Mouse (Mus musculus) urinary bladder, adult 18-20 months (tissue): ENCODE results near the gene Anp32e.
"Not testable (repeated sequence)": the region's sequence is repeated elsewhere in the genome, so short reads cannot be mapped to it uniquely, and the experiment has no call there.

Experiments used
- DNase-seq, 2 experiments: peaks; one replicate each; pipeline ENCODE4 v3.0.0; 2022; ENCODE audit warnings: low spot score in 2 of 2, mixed read lengths in 2 of 2

Anp32e gene

DNA sequence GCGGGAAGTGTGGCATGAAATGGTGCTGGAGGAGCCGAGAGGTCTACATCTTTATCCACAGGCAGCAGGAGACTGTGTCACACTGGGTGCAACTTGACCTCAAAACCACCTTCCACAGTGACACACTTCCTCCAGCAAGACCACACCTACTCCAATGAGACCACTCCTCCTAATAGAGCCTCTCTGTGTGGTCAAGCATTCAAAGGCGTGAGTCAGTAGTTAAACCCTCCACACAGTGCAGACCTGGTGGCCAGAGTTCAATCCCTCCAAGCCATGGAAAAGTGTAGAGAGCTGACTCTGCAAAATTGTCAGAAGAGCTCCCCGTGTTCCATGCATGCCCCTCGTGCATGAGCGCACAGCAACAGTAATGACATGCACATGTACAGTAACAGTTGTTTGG lies 13.7 kb downstream of the Anp32e start:
- no peak for DNase-seq

- DNase-seq: no peak
Measured at GRCm38 (mm10) chr3:95943226-95943625, 14.2 kb downstream of the Anp32e start.

DNA sequence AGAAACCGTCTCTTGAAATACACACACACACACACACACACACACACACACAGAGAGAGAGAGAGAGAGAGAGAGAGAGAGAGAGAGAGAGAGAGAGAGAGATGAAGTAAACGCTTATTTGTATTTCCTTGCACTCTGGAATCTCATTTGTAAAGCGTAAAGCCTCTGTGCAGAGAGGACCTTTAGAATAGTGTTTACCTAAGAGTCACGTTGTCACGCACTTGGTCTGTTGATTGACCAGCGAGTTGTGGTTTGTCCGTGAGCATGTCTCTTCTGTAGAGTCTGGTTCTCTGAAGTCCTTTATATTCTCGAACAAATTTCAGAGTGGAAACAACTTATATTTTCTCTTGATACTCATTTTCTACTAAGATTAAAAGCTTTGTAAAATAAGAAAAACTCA lies 15.7 kb downstream of the Anp32e start:
- DNase-seq: no peak

DNA sequence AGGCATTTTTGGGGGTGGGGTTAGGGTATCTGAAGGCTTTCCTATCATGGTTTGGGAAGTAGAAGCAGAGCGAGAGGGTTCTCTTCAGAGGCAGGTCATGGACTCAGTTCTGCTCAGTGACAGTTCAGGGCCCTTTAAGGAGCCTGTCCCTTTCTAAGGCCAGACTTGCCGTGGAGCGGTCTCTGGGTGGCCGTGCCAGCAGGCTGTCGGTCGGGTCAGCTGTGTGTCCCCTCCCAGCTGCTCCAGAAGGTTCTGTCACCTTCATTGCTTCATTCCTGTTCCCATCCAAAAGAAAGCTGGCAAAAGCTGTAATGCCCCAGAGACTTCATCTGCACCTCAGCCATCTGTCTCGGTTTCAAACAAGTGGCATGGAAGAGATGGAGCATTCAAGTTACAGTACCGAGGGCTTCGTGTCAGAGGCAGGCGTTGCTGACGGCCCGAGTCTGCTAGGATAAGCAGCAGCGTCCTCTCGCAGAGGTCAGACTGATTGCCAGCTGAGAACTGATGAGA lies 16.7 kb downstream of the Anp32e start:
- no peak for DNase-seq

DNA sequence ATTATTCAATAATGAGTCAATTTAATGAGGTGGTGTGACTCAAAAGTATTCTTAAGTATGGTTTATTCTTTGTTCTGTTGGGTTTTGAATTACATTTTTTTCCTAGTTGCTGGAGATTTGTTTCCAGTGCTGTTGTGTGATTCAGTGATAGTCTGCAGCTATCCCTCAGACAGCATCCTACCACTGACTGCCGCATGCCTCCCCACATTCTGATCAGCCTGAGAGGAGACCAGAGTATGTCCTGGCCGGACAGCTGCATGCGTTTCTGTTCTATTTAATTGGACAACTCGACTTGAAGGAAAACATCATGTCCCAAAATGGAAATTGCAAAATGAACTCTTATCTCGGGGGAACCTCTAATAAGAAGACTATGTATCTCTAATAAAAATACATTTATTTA lies 19.3 kb downstream of the Anp32e start:
- DNase-seq: no peak

DNA sequence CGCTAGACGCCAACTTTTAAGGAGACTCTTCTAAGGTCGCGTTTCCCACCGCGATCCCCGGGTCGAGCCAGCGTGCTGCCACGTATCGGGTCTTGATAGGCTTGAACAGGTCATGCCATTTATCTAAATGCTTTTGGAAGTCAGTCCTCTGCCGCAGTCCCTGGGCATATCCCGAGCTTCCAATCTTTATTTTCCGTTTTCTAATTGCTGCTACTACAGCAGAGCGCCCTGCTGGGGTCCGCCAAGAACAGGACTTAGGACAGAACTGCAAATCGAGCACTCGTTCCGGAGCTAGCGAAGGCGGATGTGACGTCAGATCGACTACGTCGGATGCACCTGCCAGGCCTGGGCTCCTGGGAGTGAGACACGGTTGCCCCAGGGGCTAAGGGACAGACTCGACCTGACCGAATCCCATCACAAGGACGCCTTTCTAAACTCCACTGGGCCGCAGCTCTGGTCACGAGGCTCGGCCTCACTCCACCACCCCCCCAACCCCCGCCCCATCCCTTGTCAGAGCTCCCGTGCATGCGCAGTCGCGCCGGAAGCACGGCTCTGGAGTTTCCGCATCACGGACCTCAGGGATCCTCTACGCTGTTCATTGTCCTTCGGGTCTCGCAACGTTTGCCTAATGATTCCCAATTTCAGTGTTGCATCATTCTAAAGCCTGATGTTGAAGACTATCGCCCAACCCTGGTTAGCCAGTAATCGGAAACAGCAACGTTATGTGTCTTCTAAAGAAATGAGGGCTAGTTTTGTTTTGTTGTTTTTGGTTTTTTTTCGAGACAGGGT lies 21.9 kb downstream of the Anp32e start:
- DNase-seq: peak; percentile 79 to 92

DNA sequence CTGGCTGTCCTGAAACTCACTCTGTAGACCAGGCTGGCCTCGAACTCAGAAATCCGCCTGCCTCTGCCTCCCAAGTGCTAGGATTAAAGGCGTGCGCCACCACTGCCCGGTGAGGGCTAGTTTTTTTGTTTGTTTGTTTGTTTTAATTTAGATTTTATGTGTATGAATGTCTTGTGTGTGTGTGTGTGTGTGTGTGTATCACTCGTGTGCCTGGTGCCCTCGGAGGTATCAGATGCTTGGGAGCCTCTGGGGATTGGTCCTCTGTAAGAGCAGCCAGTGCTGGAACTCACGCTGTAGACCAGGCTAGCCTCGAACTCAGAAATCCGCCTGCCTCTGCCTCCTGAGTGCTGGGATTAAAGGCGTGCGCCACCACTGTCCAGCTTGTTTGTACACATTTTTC lies 22.5 kb downstream of the Anp32e start:
- not testable (repeated sequence) for DNase-seq

- DNase-seq: no peak
Measured at GRCm38 (mm10) chr3:95953023-95953422, 24.0 kb downstream of the Anp32e start.

- DNase-seq: no peak
Measured at GRCm38 (mm10) chr3:95953522-95953921, 24.5 kb downstream of the Anp32e start.

GRCm38 (mm10) chr3:95954648-95955173 lies 25.7 kb downstream of the Anp32e start:
- not testable (repeated sequence) for DNase-seq

- no peak for DNase-seq
Measured at GRCm38 (mm10) chr3:95955318-95955717, 26.3 kb downstream of the Anp32e start.

DNA sequence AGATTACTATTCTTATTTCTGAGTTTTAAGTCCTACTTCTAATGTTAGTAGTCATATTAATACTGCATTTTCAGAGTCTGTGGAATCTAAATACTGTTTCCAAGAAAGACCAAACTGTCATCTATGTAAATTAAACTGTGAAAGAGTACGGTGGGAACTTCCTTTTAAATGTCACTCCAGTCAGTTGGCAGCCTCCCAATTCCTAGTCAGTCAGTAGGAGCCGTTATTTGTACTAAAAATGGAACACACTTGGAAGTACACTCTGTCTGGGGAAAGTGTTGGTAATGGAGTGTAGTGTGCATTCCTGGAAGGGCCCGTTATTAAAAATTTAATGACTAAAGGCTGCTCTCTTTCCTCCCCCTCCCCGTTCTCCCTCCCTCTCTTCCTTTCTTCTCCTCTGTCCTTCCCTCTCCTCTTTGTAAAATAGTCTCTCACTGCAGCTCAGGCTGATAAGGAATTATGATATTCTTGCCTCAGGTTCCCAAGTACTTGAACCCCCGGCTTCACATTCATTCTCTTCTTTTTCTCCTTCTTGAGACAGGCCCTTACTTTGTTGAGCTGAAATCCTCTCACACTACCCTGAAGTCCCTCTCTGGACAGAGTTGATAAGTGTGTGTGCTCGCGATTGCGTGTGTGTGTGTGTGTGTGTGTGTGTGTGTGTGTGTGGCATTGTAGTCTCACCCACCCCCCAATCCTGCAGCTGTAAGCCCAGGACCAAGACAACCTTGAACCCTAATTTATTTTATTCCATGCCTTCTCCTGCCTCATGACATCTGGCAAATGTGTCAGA lies 28.5 kb downstream of the Anp32e start:
- no peak for DNase-seq

GRCm38 (mm10) chr3:95959082-95959481 lies 30.0 kb downstream of the Anp32e start:
- no peak for DNase-seq

DNA sequence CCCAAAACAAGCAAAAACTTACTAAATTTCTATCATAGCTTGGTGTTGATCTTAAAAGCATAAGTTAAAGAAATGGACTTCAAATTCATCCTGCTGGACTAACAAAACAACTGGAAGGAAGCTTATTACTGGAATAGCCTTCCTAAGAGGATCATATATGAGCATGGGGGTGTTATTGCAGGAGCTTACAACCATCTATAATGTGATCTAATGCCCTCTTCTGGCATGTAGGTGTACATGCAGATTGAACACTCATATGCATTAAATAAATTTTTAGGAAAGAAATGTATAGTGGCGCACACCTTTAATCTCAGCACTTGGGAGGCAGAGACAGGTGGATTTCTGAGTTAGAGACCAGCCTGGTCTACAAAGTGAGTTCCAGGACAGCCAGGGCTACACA lies 30.8 kb downstream of the Anp32e start:
- no peak for DNase-seq

- not testable (repeated sequence) for DNase-seq
Measured at GRCm38 (mm10) chr3:95962182-95962581, 33.1 kb downstream of the Anp32e start.

DNA sequence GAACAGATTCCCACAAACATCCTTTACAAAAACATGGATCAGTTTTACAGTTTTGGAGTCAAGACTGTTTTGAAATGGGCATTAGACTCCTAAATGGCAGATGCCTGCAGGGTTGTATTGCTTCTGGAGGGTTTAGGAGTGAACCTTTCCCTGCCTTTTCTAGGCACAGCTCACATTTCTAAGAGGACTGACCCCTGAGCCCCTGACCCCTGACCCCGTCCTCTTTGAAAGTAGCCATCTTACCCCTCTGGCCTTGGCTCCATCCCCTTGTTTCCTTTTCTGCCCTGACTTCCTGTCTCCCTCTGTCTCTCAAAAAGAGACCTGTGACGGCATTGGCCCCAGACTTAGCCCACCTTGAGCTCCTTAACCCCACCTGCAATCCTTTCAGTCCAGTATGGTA lies 34.2 kb downstream of the Anp32e start:
- DNase-seq: no peak

- no peak for DNase-seq
Measured at GRCm38 (mm10) chr3:95963681-95964080, 34.6 kb downstream of the Anp32e start.

DNA sequence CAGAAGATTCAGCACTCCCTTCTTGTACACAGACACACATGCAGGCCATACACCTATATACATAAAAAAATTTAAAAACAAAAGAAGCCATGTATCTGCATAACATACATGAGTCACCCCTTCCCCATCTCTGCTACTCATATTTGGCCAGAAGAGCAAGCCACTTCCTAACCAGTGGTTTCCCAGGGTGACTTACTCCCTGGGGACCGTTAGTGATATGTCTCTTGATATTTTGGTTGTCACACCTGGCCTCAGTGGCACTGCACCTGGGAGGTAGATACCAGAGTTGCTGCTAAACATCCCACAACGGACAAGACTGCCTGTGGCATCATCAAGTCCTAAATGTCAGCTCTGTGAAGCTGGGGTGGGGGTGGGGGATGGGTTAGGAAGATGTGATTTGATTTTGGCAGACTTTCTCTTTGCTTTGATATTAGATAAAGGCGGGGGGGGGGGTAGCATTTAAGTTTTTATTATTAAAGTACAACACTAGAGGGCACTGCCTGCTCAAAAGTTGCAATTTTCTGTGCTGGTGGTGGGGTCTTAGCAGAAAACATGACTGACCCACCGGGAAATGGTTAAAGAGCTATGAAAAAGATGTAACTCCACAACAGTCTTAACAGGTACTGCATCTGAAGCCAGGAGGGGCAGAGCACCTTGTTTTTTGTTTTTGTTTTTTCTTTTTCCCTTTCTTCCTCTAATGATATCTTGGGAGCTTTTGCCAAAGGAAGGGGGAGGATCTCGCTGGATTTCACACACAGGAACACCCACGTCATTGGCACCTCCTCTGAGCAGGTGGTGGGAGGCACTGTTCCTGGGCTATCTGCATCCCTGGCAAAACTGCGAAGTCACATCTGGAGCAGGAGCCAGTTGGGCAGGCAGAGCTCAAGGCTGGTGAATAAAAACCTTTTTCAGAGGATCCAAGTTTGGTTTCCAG lies 36.7 kb downstream of the Anp32e start:
- DNase-seq: no peak

DNA sequence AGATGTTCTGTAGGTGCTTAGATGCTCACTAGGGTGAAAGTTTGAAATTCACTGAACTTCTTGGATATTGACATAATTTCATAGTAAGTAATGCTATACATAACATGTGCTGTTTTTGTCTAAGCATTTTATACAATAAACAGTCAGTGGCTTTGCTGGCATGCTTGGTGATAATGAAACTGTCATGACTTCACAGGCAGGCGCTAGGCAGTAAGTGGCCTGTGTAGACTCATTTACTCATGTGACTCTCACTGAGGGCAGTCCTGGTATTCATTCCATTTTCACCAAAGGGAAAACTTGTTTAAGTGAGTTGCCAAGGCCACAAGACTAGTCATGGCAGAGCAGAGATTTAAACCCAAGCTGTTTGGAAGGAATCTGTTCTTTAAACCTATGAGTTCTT lies 40.2 kb downstream of the Anp32e start:
- DNase-seq: no peak

DNA sequence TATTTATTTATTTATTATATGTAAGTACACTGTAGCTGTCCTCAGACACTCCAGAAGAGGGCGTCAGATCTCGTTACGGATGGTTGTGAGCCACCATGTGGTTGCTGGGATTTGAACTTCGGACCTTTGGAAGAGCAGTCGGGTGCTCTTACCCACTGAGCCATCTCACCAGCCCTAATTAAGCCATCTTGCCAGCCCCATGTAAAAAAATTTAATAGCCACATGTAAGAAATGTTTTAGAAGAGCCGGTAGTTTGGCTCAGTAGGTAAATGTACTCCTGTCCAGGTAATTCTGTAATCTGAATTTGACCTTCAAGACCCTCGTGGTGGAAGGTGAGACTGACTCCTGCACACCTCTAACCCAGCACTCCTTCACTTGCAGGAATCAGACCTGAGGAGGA lies 41.6 kb downstream of the Anp32e start:
- not testable (repeated sequence) for DNase-seq

DNA sequence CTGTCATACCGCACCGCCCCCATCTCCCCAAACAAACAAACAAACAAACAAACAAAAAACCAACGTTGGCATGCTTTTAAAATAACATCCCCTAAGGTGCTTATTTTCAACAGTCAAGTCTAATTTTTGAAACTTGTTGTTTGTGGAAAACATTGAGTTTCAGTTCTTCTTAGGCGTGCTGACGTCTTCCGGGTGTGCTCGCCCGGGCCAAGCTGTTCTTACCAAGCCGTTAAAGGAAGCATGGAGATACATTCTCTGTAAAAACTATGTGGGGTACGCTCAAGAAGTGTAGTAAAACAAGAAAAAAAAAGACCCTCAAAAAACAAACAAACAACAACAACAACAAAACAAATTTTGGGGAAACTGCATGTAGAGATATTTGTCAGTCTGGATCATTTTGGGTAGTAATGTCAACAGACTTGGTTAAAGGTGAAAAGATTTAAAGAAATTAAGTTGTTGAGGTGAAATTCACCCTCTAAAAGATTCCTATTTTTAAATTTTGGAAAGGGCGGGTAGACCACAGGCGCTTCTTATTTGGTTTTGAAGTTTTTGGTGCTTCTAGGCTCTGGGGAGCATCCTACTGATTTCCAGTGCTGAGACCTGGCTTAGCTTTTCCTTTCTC lies 43.3 kb downstream of the Anp32e start:
- no peak for DNase-seq
